Mouse (Mus musculus) cerebellum, adult 8-10 months (tissue): ENCODE data around the gene Tbx3.

Experiments used
- DNase-seq: peaks from one replicate; pipeline ENCODE4 v3.0.0; 2022

Tbx3 gene

DNA sequence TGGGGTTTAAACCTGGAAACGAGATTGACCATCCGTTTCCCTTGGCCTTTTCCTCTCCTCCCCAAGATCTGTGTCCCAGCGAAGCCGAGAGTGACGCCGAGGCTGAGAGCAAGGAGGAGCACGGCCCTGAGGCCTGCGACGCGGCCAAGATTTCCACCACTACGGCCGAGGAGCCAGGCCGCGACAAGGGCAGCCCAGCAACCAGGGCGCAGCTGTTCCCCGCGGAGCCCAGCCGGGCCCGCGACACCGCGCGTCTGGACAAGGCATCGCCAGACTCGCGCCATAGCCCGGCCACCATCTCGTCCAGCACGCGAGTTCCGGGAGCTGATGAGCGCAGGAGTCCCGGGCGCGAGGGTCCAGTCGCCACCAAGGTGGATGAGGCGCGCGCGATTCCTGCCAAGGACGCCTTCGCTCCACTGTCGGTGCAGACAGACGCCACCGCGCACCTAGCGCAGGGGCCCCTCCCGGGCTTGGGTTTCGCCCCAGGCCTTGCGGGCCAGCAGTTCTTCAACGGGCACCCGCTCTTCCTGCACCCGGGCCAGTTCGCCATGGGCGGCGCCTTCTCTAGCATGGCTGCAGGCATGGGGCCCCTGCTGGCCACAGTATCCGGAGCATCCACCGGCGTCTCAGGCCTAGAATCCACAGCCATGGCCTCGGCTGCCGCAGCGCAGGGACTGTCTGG, 10.0 kb downstream of the Tbx3 start:
- DNase-seq, result no peak

DNA sequence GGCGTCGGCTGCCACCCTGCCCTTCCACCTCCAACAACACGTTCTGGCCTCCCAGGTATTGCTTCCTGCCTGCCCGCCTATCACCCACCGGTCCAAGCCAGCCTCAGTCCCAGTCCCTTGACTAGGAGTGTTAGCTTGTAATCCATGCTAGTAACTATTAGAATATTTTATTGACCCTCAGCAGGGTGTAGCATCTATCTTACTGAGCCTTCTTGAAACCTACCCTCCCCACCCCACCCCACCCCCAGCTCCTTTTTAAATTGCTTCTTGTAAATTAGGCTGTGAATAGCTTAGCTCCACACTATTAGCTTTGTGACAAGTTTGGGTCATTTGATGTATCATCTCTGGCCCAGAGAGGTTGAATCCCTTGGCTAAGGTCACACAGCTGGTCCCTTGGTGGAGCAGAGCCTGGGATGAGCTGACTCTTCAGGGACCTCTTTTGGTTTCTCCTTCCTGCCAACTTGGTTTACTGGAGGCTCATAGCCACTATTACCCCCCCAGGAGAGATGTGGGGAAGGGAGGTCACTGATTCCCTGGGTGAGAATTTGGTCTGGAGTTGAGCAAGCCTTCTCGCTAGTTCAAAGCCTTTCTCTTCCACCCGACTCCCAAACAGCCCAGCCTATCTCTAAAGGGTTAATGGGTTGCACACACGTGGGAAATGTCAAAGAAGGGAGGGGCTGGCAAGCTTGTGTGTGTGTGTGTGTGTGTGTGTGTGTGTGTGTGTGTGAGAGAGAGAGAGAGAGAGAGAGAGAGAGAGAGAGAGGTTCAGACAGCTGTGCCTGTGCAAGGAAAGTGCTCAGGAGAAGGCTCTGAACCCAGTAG, 10.8 kb downstream of the Tbx3 start:
- no peak for DNase-seq

DNA sequence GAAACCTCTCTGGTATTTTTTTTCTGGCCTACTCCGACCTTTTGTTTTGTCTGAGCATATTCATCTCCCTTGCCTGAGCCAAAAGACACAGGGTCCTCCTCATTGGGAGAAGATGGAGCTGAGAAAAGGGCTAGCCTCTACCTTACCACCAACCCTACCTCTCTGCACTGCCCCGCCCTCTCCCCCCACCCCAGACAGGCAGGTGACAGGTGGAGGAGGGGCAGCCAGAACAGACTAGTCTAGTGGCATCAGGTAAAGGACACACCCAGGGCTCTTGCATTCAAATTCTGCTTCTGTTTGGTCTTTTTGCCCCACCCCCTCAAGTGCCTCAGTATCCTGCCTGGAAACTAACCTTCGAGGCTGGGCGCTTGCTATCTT, 11.4 kb downstream of the Tbx3 start:
- no peak for DNase-seq

DNA sequence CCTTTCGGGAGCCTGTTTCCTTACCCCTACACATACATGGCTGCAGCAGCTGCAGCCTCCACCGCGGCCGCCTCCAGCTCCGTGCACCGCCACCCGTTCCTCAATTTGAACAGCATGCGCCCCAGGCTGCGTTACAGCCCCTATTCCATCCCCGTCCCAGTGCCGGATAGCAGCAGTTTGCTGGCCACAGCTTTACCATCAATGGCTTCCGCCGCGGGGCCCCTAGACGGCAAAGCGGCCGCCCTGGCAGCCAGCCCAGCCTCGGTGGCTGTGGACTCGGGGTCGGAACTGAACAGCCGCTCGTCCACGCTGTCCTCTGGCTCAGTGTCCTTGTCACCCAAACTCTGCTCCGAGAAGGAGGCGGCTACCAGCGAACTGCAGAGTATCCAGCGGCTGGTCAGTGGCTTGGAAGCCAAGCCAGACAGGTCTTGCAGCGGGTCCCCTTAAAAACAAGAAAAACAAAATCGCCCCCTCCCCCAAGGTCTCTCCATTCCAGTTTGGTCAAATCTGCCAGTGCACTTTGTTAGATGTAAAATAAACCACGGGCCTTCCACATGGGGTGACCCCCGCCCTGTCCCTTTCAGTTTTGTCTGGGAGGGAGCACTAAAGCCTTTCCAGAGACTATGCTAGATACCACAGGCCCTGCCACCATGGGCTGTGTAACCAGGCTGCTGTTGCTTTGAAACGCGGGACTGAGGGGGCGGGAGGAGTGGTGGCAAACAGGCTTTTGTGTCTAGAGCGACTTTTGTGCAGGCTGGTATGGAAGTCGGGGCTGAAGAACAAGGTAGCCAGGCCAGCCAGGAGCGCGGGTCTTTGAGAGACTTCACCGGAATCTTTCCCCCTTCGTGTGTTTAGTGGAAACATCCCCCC, 12.4 kb downstream of the Tbx3 start:
- no peak for DNase-seq

DNA sequence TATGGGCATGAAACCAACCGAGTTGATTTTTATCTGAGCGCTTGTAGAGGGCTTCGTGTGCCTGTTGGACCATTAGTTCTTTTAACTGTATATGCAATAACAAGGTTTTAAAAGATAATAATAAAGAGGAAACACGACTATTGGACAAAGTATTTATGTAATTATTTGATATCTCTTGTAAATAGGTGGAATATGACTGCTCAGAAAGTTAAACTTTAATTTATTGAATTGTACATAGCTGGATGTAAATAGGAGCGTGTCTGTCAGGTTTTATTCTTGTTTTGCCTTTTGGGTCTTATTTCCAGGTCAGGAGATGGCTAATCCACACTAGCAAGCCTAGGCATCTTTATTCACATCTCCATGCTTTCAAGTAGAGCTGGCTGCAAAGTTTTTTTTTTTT, 13.4 kb downstream of the Tbx3 start:
- DNase-seq, result no peak

DNA sequence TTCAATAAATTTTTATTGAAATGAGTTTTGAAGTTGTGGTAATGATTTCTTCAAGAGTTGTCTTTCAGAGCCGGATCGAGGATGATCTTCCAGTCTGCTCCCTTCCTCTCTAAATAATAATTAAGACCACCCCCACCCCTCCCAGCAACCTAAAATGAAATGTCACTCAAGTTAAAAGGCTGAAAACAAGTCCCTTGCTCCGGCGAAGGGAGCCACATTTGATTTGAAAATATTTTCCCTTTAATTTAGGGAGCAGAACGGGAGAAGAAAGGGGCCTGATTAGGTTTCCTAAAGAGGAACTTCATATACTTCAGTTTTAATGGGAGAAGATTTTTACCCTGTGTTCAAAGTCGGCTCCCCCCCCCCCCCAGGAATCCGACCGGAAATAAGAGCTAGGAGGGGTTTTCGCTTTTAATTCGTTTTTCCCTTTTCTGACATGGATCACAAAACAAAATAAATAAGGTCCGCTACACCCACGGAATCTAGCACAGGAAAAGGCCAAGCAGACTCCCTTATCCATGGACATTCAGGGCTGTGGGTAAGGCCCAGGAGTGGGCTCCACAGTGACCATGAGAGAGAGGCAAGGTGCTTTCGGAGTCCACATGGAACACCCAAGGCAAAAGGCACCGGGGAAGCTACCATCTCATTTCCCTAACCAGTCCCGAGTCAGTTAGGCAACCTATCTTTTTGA, 14.4 kb downstream of the Tbx3 start:
- no peak for DNase-seq

DNA sequence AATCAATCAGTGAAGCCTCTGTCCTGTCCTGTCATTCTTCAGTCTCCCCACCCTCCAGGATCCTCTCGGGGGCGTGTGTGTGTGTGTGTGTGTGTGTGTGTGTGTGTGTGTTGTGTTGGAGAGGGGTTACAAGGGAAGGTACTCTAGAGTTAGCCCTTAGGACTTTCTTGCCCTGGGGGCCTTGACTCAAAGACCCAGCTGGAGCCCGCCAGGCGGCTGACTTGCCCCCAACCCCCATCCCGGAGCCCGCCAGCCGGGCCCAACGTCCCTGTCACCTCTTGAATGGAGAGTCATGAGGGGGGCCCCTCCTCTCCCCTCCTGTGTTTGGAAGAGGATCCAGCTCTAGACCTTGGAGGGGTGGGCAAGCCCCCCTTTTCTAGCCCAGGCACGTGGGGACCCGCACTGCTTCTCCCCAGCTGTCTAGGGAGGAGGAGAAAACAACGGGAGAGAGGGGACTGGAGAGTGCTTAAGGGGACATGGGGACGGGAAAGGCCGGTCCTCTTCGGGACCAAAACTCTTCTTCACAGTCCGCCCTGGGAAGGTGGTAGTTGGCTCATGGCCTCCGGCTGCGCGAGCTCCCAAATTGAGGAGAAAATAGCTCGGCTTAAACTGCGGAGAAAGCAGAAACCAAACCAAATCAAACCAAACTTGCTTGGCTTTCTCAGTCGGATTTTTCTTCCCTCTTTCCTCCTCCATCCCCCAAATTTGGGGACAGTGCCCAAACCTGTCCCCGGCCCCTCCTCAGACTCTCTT, 15.2 kb downstream of the Tbx3 start:
- no peak for DNase-seq

- no peak for DNase-seq
These were observed 15.9 kb downstream of the Tbx3 start for GRCm38 (mm10) chr5:119686199-119686964.

DNA sequence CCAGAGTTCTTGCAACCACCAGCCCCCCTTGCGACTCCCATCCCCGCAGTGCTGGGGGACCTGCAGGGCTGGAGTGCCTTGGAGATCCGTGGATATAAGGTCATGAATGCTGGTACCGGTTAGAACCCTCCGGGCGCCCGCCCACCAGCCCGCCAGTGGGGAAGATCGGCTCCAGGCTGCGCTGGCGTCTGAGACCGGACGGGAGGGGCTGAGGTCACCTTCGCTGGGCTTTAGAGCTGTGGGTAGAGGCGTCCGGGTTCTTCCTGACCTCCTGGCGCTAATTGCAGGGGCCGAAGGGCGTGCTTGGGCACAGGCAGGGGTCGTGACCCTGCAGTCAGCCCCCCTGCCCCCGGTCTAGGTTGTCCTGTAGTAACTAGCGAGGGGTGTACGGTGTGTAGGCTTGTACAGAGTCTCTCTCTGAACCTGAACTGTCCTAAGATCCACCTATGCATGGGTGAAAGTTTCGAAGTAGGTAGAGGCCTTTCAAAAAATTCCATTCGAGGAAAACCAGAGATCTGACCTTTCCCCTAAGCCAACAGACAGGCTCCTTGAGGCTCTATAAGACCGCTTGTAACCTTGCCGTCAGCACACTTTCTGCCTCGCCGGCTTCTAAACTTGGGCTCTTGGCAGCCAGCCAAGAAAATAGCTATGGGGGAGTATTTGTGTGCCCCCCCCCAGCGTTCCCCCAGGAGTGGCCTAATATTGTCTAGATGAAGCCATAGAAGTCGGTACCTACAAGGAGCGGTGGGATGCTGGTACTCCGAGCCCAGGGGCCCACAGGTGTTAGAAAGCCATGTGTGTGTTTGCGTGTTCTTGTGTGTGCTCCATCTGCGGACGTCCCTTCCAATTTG, 16.8 kb downstream of the Tbx3 start:
- no peak for DNase-seq

DNA sequence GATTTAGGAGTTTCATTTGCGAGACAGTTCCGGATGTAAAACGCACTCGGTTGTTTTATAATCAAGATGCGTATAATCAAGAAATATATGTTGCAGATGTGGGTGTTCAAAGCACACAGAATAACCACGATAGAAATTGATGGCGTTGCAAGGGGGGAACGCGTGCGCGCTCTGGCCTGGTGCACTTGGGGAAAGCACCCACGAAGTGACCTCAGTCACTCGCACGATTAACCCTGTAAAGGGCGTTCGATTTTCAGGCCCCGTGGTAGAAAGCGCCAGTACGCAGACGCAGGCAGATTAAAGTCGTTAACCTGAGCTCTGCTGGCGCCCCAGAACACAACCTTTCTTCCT, 17.4 kb downstream of the Tbx3 start:
- no peak for DNase-seq

DNA sequence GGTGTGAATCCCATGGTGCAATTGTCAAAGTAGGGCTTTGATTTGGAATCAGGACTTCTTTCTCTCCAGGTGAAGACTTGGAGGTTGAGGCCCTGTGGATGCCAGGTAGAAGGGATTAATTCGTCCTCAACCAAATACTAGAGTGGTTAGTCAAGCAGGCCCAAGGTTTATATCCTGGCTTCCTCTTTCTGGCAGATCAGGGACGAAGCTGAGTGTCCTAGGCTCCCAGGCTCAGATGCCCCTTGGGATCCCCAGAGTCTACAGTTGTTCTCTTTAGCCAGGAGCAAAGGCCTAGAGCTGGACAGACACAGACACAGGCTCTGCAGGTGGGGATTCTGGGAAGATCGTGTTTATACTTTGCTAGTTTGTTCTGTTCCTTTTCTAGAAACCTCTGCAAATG, 17.8 kb downstream of the Tbx3 start:
- DNase-seq, result no peak

DNA sequence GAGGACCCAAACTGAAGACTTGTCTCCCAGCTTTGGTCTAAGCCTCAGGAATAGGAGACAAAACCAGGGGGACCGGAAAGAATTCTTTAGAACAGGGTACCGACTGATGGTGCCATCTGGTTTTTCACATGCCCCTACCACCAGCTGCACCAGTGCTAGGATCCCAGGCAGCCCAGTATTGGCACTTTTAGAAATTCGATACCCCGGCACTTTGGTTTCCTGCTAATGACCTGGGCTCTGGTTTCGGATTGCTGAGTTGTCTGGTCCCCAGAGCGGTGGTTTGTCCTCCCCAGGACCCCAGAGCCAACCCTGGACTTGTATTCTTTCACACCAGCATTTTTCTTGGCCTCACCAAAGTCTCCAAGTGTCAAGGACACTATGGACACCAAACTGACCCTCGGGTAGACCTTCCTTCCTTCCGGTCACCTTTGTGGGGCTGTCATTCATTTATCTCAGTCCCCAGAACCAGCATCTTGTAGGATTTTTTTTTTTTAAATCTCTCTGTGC, 18.5 kb downstream of the Tbx3 start:
- no peak for DNase-seq

DNA sequence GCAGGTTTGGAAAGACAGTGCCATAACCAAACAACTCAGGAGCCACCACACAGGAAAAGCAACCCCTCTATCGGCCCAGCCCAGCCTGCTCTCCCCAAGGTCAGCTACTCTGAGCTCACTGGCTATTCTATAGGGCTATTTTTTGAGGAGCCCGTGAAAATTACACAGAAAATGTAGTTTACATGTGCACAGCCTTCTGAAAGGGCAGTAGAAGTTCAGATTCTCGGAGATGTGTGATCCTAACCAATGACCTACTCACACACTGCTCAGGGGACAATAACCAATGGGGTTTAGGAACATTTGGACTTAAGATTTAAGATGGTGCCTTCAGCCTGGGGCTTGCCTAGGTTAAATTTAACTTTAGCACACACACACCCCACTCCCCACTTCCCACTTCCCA, 19.0 kb downstream of the Tbx3 start:
- DNase-seq, result no peak

DNA sequence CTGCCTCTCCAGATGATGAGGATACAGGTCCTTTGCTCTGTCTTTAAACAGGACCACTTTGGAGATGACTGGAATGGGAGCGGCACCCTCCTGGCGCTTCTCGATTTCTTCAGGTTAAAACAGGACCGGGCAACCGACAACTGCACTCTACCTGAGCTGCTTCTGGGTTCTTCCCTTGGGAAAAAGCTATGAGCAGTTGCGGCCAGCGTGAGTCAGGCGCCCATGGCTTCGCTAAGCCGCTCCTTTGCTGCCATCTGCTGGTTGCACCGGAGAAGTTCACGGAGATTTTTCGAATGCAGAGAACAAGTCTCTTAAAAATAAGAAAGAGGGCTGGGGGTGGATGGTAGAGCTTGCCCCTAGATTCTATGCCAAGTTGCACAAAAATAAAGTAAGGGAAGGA, 20.6 kb downstream of the Tbx3 start:
- DNase-seq, result peak; percentile 62

DNA sequence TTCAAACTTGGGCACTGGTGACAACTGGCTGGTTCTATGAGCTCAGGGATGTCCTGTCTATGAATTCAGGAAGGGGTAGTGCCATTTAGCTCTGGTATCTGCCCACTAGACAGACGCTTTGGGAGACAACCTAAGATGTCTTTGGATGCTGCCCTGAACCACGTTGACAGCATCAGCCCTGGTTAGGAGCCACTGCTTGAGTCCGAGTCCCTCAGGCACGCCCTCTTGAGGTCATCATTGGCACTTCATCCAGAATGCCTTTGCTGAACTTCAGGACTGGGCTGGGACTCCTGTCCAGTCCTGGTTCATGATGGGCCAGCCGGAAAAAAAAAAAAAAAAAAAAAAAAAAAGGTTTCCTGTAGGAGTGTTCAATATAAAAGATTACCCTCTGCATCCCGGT, 22.0 kb downstream of the Tbx3 start:
- DNase-seq, result no peak

- no peak for DNase-seq
These were observed 24.4 kb downstream of the Tbx3 start for GRCm38 (mm10) chr5:119694914-119695313.

- DNase-seq, result no peak
These were observed 32.6 kb downstream of the Tbx3 start for GRCm38 (mm10) chr5:119703031-119703430.

GRCm38 (mm10) chr5:119704900-119705299, 34.4 kb downstream of the Tbx3 start:
- no peak for DNase-seq

DNA sequence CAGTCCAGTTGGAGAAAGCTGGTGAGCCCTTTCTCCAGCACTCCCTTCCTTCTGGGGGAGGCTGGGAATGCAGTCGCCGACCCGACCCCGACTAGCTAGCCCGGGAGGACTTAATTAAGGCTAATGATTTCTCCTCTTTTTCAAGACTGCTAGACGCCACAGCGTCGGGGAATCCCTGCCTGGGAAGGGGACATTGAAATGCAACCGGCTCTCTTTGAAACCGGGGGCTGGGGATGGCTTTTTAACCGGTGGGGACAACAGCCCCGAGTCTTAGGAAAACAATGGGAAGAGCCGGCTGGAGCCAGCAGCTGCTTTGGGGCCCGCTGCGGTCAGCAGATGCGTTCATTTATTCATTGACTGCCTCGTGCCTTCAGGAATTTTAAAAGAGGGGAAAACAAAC, 36.0 kb downstream of the Tbx3 start:
- DNase-seq, result no peak

- DNase-seq, result no peak
These were observed 38.5 kb downstream of the Tbx3 start for GRCm38 (mm10) chr5:119708850-119709585.
